In the genomic region with DNA sequence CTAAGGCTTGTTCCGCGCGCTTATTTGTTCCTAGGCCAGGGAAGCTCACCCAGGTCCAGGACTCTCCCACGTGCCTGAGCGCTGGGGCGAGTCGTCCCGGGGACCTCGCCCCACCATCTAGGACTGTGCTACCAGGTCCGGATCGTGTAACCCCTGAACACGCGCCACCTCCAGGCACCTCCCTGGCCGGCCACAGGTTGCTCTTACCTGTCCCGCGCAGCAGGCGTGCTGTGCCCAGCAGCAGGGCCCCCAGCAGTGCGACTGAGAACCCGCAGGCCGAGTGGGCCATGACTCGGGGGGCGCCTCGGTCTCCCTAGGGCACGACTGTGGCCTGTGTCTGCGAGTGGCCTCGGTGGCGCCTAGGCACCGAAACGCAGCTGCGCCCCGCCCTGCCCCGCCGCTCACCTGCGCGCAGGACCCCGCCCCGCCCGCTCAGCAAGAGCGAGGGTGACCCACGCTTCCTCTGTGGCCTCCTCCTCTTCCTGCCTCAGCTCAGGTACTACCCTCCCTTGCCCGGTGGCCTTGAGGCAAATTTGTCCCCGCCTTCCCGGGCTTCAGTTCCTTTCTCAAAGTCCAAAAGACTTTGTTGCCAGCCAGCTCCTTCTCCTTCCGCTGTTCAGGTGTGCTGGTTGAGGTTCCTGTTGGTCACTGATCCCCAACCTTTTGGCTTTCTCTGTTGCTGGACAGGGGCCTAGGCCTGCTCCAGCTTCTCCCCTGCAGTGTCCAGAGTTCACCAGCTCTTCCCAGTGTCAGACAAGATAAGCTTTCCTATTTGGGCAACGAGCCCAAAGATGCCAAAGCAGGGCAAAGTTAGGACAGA, we compare ENCODE assay signal across 8 mouse cellular contexts. TPM values are rescaled to one million over a fixed set of nuclear protein-coding genes. Genes with fewer than 3 reads are reported as not detected.
DNase-seq lines count a peak whose midpoint lies in the region; ATAC-seq lines count a peak whose summit lies in the region.

A gene (minus strand): TSS at position 418 of the 820 bp plus-strand sequence.

- H3K9ac ChIP-seq in embryonic facial prominence, embryonic 15.5 days, result peak within 1 kb of the TSS; percentile 42
- H3K9ac ChIP-seq in lung, embryonic 15.5 days, result peak within 1 kb of the TSS; percentile 48

- H3K4me3 ChIP-seq in embryonic facial prominence, embryonic 15.5 days (replicated peaks), result peak within 1 kb of the TSS; percentile 45
- H3K4me3 ChIP-seq in lung, embryonic 15.5 days, result peak within 1 kb of the TSS; percentile 50

- H3K4me1 ChIP-seq in embryonic facial prominence, embryonic 15.5 days, result peaks cover 13% of the 10 kb centered on the region; the same call in 1 of the 2 replicates
- no peaks in the 10 kb centered on the region for H3K4me1 ChIP-seq in lung, embryonic 15.5 days

- peak within 1 kb of the TSS; percentile 11; the same call in 1 of the 2 replicates for H3K27ac ChIP-seq in embryonic facial prominence, embryonic 15.5 days (replicated peaks)
- peak within 1 kb of the TSS; percentile 67 for H3K27ac ChIP-seq in lung, embryonic 15.5 days

- WGBS in embryonic facial prominence, embryonic 15.5 days, result 7% methylated on average over 45 of the region's 45 CpGs
- WGBS in lung, embryonic 15.5 days, result 9% methylated on average over 44 of the region's 45 CpGs

- ATAC-seq in embryonic facial prominence, embryonic 15.5 days (ENCODE audit: insufficient number of reproducible peaks, low FRiP score, low TSS enrichment, low read depth), result peak; percentile 60; the same call in 1 of the 2 replicates
- ATAC-seq in lung, embryonic 15.5 days (ENCODE audit: borderline replicate concordance, extremely low read depth, low FRiP score, low TSS enrichment), result peak; percentile 74

- peaks cover 8% of the 10 kb centered on the region for H3K27me3 ChIP-seq in embryonic facial prominence, embryonic 15.5 days
- H3K27me3 ChIP-seq in lung, embryonic 15.5 days, result peaks cover 4% of the 10 kb centered on the region; the same call in 1 of the 2 replicates

- no peaks in the 10 kb centered on the region for H3K9me3 ChIP-seq in embryonic facial prominence, embryonic 15.5 days (replicated peaks)
- H3K9me3 ChIP-seq in lung, embryonic 15.5 days, result no peaks in the 10 kb centered on the region

- no peaks in the 10 kb centered on the region for H3K36me3 ChIP-seq in embryonic facial prominence, embryonic 15.5 days
- no peaks in the 10 kb centered on the region for H3K36me3 ChIP-seq in lung, embryonic 15.5 days

- H3K4me2 ChIP-seq in embryonic facial prominence, embryonic 15.5 days (replicated peaks), result peak within 1 kb of the TSS; percentile 48
- peak within 1 kb of the TSS; percentile 51 for H3K4me2 ChIP-seq in lung, embryonic 15.5 days

- DNase-seq in embryo, embryonic 11 days, result peak; percentile 23
- DNase-seq in embryo, embryonic 9.5 days (ENCODE audit: extremely low spot score), result no peak
- DNase-seq in kidney, adult 9 months, result peak; percentile 92
- DNase-seq in thymus, postnatal 4 days, result peak; percentile 33
- DNase-seq in left cerebral cortex, adult 8-10 months (ENCODE audit: low spot score in 2 of 2), result no peak
- no peak for DNase-seq in gastrocnemius, adult 18-20 months (ENCODE audit: low spot score)

RNA-seq across cellular contexts. Expression of the gene that starts here (rescaled TPM):
- polyA plus RNA-seq in embryonic facial prominence, embryonic 15.5 days (2015; fragmentation: Nextera tagmentation; extraction: Ambion mirVana), result 11.6 and 14.1 TPM in 2 replicates
- polyA plus RNA-seq in lung, embryonic 15.5 days (2015; fragmentation: Nextera tagmentation; extraction: Ambion mirVana), result 10.8 and 11.8 TPM in 2 replicates
- under 1 TPM; 0.11 to 0.44 (median 0.21) TPM for total RNA-seq in left cerebral cortex, adult 8-10 months (2022)
- not detected for total RNA-seq in gastrocnemius, adult 18-20 months (2021)

Comparison
In these comparisons a context has a peak if more than half of its experiments do, and no peak if none do; other contexts are left out.
1. DNase-seq: peak in embryo, embryonic 11 days (single experiment), kidney, adult 9 months (single experiment) and thymus, postnatal 4 days (single experiment); none in embryo, embryonic 9.5 days (single experiment), left cerebral cortex, adult 8-10 months (0 of 2) and gastrocnemius, adult 18-20 months (single experiment).